Mouse (Mus musculus) embryonic fibroblast, embryonic 13.5 days (primary cell): ENCODE data around the gene Polr2l.

Experiments used
- CTCF ChIP-seq: IDR thresholded peaks from 2 replicates; pipeline ENCODE4 v1.5.1; 2011; ENCODE audit warnings: mild to moderate bottlenecking, control low read depth, low read length, moderate library complexity, borderline replicate concordance; ENCODE audit not compliant: insufficient read depth
- POLR2A ChIP-seq: IDR thresholded peaks from 2 replicates; pipeline ENCODE4 v1.6.1; 2011; ENCODE audit warnings: low read depth, mild to moderate bottlenecking, control low read depth, low read length, moderate library complexity

DNA sequence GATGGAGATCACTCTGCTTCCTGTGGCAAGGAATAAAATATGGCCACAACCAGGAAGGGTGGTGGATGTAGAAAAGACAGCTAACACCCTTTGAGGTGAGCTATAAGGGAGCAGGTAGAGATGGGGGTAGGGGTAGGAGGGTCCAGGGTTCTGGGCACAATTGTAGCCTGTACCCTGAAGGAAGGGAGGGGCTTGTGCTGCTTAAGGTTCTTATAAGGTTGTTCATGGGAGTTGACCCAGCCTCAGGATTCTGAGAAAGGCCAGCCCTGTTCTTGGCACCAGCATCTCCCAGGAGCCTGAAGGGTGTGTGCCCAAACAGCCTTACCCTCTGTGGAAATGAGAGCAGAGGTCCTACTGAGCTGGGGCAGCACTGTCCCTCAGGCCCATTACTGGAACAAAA is 23.0 kb downstream of the Polr2l start:
- TF ChIP-seq CTCF (no peak), POLR2A (no peak)
